Mouse (Mus musculus) kidney, postnatal 14 days (tissue): ENCODE data around the gene Plin4.

Source experiments
- DNase-seq: peaks from one replicate; pipeline ENCODE4 v3.0.0; 2022; ENCODE audit warnings: mixed read lengths

Gene Plin4

GRCm38 (mm10) chr17:56054938-56055337 lies 54.7 kb downstream of the Plin4 start:
- DNase-seq, result no peak

GRCm38 (mm10) chr17:56051369-56051768 lies 58.2 kb downstream of the Plin4 start:
- DNase-seq, result no peak
